Mouse (Mus musculus): ENCODE measurements around the gene Ttc6.

Gene Ttc6

GRCm38 (mm10) chr12:57545371-57546241 is 18.3 kb upstream of the Ttc6 start:
- DNase-seq (ENCODE audit: low spot score in 2 of 2): no peak

GRCm38 (mm10) chr12:57546415-57547201 is 17.3 kb upstream of the Ttc6 start, which contains the start of gene Foxa1:
Gene Foxa1, minus strand, starts transcription at chr12:57546916.
- DNase-seq (ENCODE audit: low spot score in 2 of 2): no peak

- DNase-seq (ENCODE audit: low spot score in 2 of 2): no peak
Observed at GRCm38 (mm10) chr12:57547890-57548289, 16.0 kb upstream of the Ttc6 start.

GRCm38 (mm10) chr12:57548352-57548980 is 15.4 kb upstream of the Ttc6 start:
- DNase-seq (ENCODE audit: low spot score in 2 of 2): peak in 1 of 2 experiments; percentile 8

- DNase-seq (ENCODE audit: low spot score in 2 of 2): no peak
Observed at GRCm38 (mm10) chr12:57548981-57549666, 14.8 kb upstream of the Ttc6 start.

- no peak for DNase-seq (ENCODE audit: low spot score in 2 of 2)
Observed at GRCm38 (mm10) chr12:57549667-57550160, 14.2 kb upstream of the Ttc6 start.

- DNase-seq (ENCODE audit: low spot score in 2 of 2): peak in 1 of 2 experiments; percentile 9
Observed at GRCm38 (mm10) chr12:57550181-57550808, 13.6 kb upstream of the Ttc6 start.

GRCm38 (mm10) chr12:57550881-57551280 is 13.0 kb upstream of the Ttc6 start:
- DNase-seq (ENCODE audit: low spot score in 2 of 2): no peak

GRCm38 (mm10) chr12:57552286-57552685 is 11.6 kb upstream of the Ttc6 start:
- DNase-seq (ENCODE audit: low spot score in 2 of 2): no peak

- no peak for DNase-seq (ENCODE audit: low spot score in 2 of 2)
Observed at GRCm38 (mm10) chr12:57554091-57554490, 9.8 kb upstream of the Ttc6 start.

- DNase-seq (ENCODE audit: low spot score in 2 of 2): no peak
Observed at GRCm38 (mm10) chr12:57571773-57572172, 7.9 kb downstream of the Ttc6 start.

- no peak for DNase-seq (ENCODE audit: low spot score in 2 of 2)
Observed at GRCm38 (mm10) chr12:57572415-57572814, 8.5 kb downstream of the Ttc6 start.

- peak in 1 of 2 experiments; percentile 18 for DNase-seq (ENCODE audit: low spot score in 2 of 2)
Observed at GRCm38 (mm10) chr12:57575931-57576628, 12.2 kb downstream of the Ttc6 start.

- DNase-seq (ENCODE audit: low spot score in 2 of 2): no peak
Observed at GRCm38 (mm10) chr12:57607624-57608023, 43.7 kb downstream of the Ttc6 start.

- DNase-seq (ENCODE audit: low spot score in 2 of 2): no peak
Observed at GRCm38 (mm10) chr12:57615137-57615536, 51.2 kb downstream of the Ttc6 start.

- DNase-seq (ENCODE audit: low spot score in 2 of 2): no peak
Observed at GRCm38 (mm10) chr12:57622030-57622429, 58.1 kb downstream of the Ttc6 start.

GRCm38 (mm10) chr12:57623264-57623663 is 59.4 kb downstream of the Ttc6 start:
- no peak for DNase-seq (ENCODE audit: low spot score in 2 of 2)

- DNase-seq (ENCODE audit: low spot score in 2 of 2): no peak
Observed at GRCm38 (mm10) chr12:57624011-57624608, 60.2 kb downstream of the Ttc6 start.

- no peak for DNase-seq (ENCODE audit: low spot score in 2 of 2)
Observed at GRCm38 (mm10) chr12:57650011-57650410, 86.1 kb downstream of the Ttc6 start.

- DNase-seq (ENCODE audit: low spot score in 2 of 2): no peak
Observed at GRCm38 (mm10) chr12:57650677-57651076, 86.8 kb downstream of the Ttc6 start.
